Mouse (Mus musculus) limb, embryonic 11.5 days (tissue): ENCODE results near the gene Map4k2. TPM values are rescaled to one million over a fixed set of nuclear protein-coding genes. Genes with fewer than 3 reads are reported as not detected.
A peak's percentile ranks its signal among the peaks of the same experiment; 100 is the strongest.

ENCODE experiments used
- ATAC-seq: fragments of 200-750 bp; cut with Nextera tagmentation; 2 replicates; pipeline ENCODE4 v1.8.0; 2017; ENCODE audit warnings: low read depth; ENCODE audit not compliant: insufficient number of reproducible peaks, low FRiP score, low TSS enrichment
- DNase-seq: peaks from one replicate; pipeline ENCODE4 v3.0.0-alpha.2; 2015; ENCODE audit warnings: low spot score
- H3K27ac ChIP-seq: fragments of 300-500 bp; sonication (generic); replicated peaks from 2 replicates; pipeline ENCODE4 v1.5.1; 2014; ENCODE audit warnings: low read depth, mild to moderate bottlenecking, low read length
- H3K27me3 ChIP-seq: fragments of 300-500 bp; sonication (generic); 2 replicates; pipeline ENCODE4 v1.6.1; 2014; ENCODE audit warnings: mild to moderate bottlenecking, low read length, mixed read lengths; ENCODE audit not compliant: control insufficient read depth, insufficient read depth
- H3K36me3 ChIP-seq: fragments of 300-500 bp; sonication (generic); 2 replicates; pipeline ENCODE4 v1.6.1; 2014; ENCODE audit warnings: mild to moderate bottlenecking, low read length, moderate library complexity, mixed read lengths; ENCODE audit not compliant: control insufficient read depth, insufficient read depth
- H3K4me1 ChIP-seq: fragments of 300-500 bp; sonication (generic); 2 replicates; pipeline ENCODE4 v1.6.1; 2014; ENCODE audit warnings: low read length, mixed read lengths; ENCODE audit not compliant: control insufficient read depth, insufficient read depth
- H3K4me2 ChIP-seq: fragments of 300-500 bp; sonication (generic); 2 replicates; pipeline ENCODE4 v1.6.1; 2014; ENCODE audit warnings: low read depth, mild to moderate bottlenecking, moderate library complexity; ENCODE audit not compliant: severe bottlenecking
- H3K4me3 ChIP-seq: fragments of 300-500 bp; sonication (generic); 2 replicates; pipeline ENCODE4 v1.5.1; 2014; ENCODE audit warnings: low read depth, low read length
- H3K9ac ChIP-seq: fragments of 300-500 bp; sonication (generic); 2 replicates; pipeline ENCODE4 v1.6.1; 2014; ENCODE audit warnings: mild to moderate bottlenecking, low read length
- H3K9me3 ChIP-seq: fragments of 300-500 bp; sonication (generic); 2 replicates; pipeline ENCODE4 v1.6.1; 2016; ENCODE audit warnings: low read length; ENCODE audit not compliant: control insufficient read depth
- WGBS: fragments of 180-500 bp; shearing (Covaris S2); extraction: QIAGEN DNeasy Blood & Tissue Kit; methylation state at CpG from one replicate; pipeline ENCODE4 v1.1.7; 2014; 5-methylcytosine and 5-hydroxymethylcytosine counted together
- polyA plus RNA-seq: library from polyadenylated mRNA; unstranded; fragments of >200 nt; fragmentation: Nextera tagmentation; extraction: Ambion mirVana; gene quantifications from 2 replicates; pipeline ENCODE4 v1.2.1, GENCODE M21; 2014

Gene Map4k2
- polyA plus RNA-seq, 1 experiment from 2014 or later: 7.3 TPM

DNA sequence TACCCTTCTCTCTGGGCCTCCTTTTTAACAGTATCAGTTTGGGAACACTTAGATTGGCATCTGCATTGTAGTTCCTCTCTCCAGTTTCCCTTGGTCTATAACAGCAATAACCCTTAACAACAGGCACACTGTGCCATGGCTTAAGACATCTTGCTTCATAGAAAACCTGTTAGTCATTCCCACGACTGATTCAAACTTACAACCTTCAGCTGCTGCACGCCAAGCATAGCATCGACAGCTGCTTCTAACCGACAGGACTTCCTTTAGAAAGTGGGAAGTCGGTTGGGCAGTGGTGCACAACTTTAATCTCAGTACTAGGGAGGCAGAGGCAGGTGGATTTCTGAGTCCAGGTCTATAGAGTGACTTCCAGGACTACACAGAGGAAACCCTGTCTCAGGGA, 9.8 kb upstream of the Map4k2 start:
- H3K4me3 ChIP-seq: no peak overlapping the region
- peaks cover 14% of the 10 kb centered on the region for H3K4me1 ChIP-seq
- H3K36me3 ChIP-seq: no peaks in the 10 kb centered on the region
- H3K27ac ChIP-seq: no peak overlapping the region
- H3K9ac ChIP-seq: peak overlapping the region; percentile 34; the same call in 1 of the 2 replicates
- DNase-seq (no peak), ATAC-seq (no peak)
- no peaks in the 10 kb centered on the region for H3K27me3 ChIP-seq
- no peak overlapping the region for H3K4me2 ChIP-seq
- no peaks in the 10 kb centered on the region for H3K9me3 ChIP-seq
- 65% methylated on average over 5 of the region's 5 CpGs for WGBS

- ATAC-seq (no peak), DNase-seq (peak; percentile 78)
- WGBS: 28% methylated on average over 13 of the region's 13 CpGs
Measured at GRCm38 (mm10) chr19:6331719-6332516, 9.0 kb upstream of the Map4k2 start.

GRCm38 (mm10) chr19:6333761-6334595, 7.0 kb upstream of the Map4k2 start:
- Histone ChIP-seq H3K27me3 (no peaks in the 10 kb centered on the region), H3K4me1 (peaks cover 20% of the 10 kb centered on the region), H3K9ac (peak overlapping the region; percentile 40), H3K36me3 (peaks cover 17% of the 10 kb centered on the region), H3K4me2 (peak overlapping the region; percentile 39), H3K9me3 (no peaks in the 10 kb centered on the region), H3K27ac (peak overlapping the region; percentile 61; the same call in 1 of the 2 replicates), H3K4me3 (peak overlapping the region; percentile 88)
- ATAC-seq (peak; percentile 14; the same call in 1 of the 2 replicates), DNase-seq (no peak)
- 70% methylated on average over 9 of the region's 9 CpGs for WGBS

More at GRCm38 (mm10) chr19:6331719-6332516, 9.0 kb upstream of the Map4k2 start:
- Histone ChIP-seq H3K4me1 (peaks cover 20% of the 10 kb centered on the region), H3K9me3 (no peaks in the 10 kb centered on the region), H3K27ac (no peak overlapping the region), H3K4me3 (no peak overlapping the region), H3K27me3 (no peaks in the 10 kb centered on the region), H3K4me2 (0 out of 2 replicates have a peak overlapping the region, but pooled peaks have one; percentile 20), H3K9ac (peak overlapping the region; percentile 34), H3K36me3 (no peaks in the 10 kb centered on the region)

DNA sequence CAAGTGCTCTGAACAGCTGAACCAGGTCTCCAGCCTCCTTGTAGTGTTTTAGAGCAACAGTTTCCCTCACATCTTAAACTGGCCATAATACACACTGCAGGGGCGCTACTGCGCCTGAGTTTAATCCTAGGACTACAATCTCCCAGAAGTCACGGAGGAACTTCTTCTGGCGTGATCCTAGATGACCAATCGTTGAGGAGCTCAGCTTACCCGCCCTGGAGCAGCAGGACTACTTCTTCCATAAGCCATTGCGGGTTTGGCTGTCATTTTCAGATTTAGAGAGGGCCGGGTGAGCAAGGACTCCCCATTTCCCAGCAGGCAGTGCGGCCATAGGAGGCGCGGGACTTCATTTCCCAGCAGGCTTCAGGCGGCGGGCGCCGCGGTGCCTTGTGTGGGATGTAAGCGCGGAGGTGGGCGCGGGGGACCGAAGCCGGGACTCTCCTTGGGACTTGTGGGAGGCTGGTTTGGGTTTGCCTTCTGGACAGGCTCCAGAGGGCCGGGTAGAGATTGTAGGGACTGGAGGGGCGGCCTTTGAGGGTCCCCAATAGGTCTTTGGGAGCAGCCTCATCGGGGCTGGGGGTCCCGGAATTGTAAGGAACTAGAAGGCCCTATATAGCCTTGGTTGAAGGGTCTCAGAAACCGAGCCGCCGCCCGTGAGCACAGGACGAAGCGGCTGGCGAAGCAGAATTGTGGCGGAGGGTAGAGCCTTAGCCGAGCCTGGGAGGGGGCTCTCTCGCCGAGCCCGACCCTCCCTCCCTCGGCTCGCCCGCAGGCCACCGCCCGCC, 6.1 kb upstream of the Map4k2 start, which contains the start of gene Men1:
Gene Men1 (plus strand): TSS at position 307 of the 785 bp plus-strand sequence.
- Histone ChIP-seq H3K27me3 (no peaks in the 10 kb centered on the region), H3K9me3 (no peaks in the 10 kb centered on the region), H3K9ac (peak within 1 kb of the TSS; percentile 77), H3K27ac (peak within 1 kb of the TSS; percentile 61), H3K36me3 (peaks cover 20% of the 10 kb centered on the region), H3K4me1 (peaks cover 20% of the 10 kb centered on the region), H3K4me2 (peak within 1 kb of the TSS; percentile 88), H3K4me3 (peak within 1 kb of the TSS; percentile 88)
- ATAC-seq: peak; percentile 90
- WGBS: under 1% methylated on average over 42 of the region's 43 CpGs
- peak; percentile 94 for DNase-seq

GRCm38 (mm10) chr19:6335458-6335827, 5.5 kb upstream of the Map4k2 start:
- Histone ChIP-seq H3K4me1 (peaks cover 25% of the 10 kb centered on the region), H3K27me3 (no peaks in the 10 kb centered on the region), H3K9me3 (no peaks in the 10 kb centered on the region), H3K27ac (peak overlapping the region; percentile 45; the same call in 1 of the 2 replicates), H3K9ac (peak overlapping the region; percentile 77), H3K4me3 (peak overlapping the region; percentile 88), H3K36me3 (peaks cover 22% of the 10 kb centered on the region), H3K4me2 (peak overlapping the region; percentile 88)
- peak; percentile 38 for DNase-seq
- WGBS: under 1% methylated on average over 25 of the region's 25 CpGs
- no peak for ATAC-seq

- no peaks in the 10 kb centered on the region for H3K9me3 ChIP-seq
- no peak overlapping the region for H3K27ac ChIP-seq
- DNase-seq: no peak
- no peak overlapping the region for H3K4me3 ChIP-seq
- 96% methylated on average over 10 of the region's 10 CpGs for WGBS
- H3K4me1 ChIP-seq: peaks cover 26% of the 10 kb centered on the region
- no peak overlapping the region; the same call in 1 of the 2 replicates for H3K9ac ChIP-seq
- H3K27me3 ChIP-seq: no peaks in the 10 kb centered on the region
- H3K36me3 ChIP-seq: peaks cover 22% of the 10 kb centered on the region
- no peak for ATAC-seq
- H3K4me2 ChIP-seq: peak overlapping the region; percentile 88; the same call in 1 of the 2 replicates
Measured at GRCm38 (mm10) chr19:6336920-6337319, 4.0 kb upstream of the Map4k2 start.

DNA sequence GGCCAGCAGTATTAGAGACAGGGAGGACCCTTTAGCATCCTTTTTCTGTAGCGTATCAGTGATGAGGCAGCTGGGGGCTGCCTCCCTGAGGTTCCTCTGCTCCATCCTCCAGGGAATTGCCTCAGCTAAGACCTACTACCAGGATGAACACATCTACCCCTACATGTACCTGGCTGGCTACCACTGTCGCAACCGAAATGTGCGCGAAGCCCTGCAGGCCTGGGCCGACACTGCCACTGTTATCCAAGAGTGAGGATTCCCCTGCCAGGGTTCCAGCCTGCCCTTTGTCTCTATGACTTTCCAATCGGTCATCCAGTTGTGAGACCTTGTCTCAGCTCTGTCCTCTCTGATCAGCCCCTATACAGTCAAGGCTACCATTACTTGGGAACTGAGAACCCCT, 2.8 kb upstream of the Map4k2 start:
- H3K4me1 ChIP-seq: peaks cover 26% of the 10 kb centered on the region
- no peak for ATAC-seq

More for the DNA sequence above, 2.8 kb upstream of the Map4k2 start:
- H3K36me3 ChIP-seq: peaks cover 22% of the 10 kb centered on the region
- no peaks in the 10 kb centered on the region for H3K9me3 ChIP-seq
- 95% methylated on average over 7 of the region's 7 CpGs for WGBS
- H3K4me3 ChIP-seq: no peak overlapping the region
- H3K4me2 ChIP-seq: no peak overlapping the region
- H3K27ac ChIP-seq: no peak overlapping the region
- H3K27me3 ChIP-seq: no peaks in the 10 kb centered on the region
- DNase-seq: no peak
- no peak overlapping the region for H3K9ac ChIP-seq
